Mouse (Mus musculus) urinary bladder, adult 2 months (tissue): ENCODE measurements around the gene Phf19. TPM values are rescaled to one million over a fixed set of nuclear protein-coding genes. Genes with fewer than 3 reads are reported as not detected.
A peak's percentile ranks its signal among the peaks of the same experiment; 100 is the strongest.

Experiments
- DNase-seq: peaks from one replicate; pipeline ENCODE4 v3.0.0; 2022; ENCODE audit warnings: low spot score
- polyA plus RNA-seq: library from polyadenylated mRNA; depleted of rRNA; stranded (reverse); fragments of >200 nt; gene quantifications from 2 replicates; pipeline ENCODE4 v1.2.3, GENCODE M21; 2012

Phf19 gene
- polyA plus RNA-seq, 1 experiment, result 4.7 TPM

- no peak for DNase-seq
Measured at GRCm38 (mm10) chr2:34938269-34939208, 24.7 kb upstream of the Phf19 start.

GRCm38 (mm10) chr2:34937460-34937859 lies 23.6 kb upstream of the Phf19 start:
- no peak for DNase-seq

- no peak for DNase-seq
Measured at GRCm38 (mm10) chr2:34927320-34927719, 13.5 kb upstream of the Phf19 start.

GRCm38 (mm10) chr2:34922729-34923128 lies 8.9 kb upstream of the Phf19 start:
- no peak for DNase-seq

- no peak for DNase-seq
Measured at GRCm38 (mm10) chr2:34920144-34920543, 6.3 kb upstream of the Phf19 start.

GRCm38 (mm10) chr2:34915103-34915502 lies 1.3 kb upstream of the Phf19 start:
- no peak for DNase-seq

GRCm38 (mm10) chr2:34914823-34915082 lies 927 bp upstream of the Phf19 start:
- DNase-seq, result no peak

- DNase-seq, result no peak
Measured at GRCm38 (mm10) chr2:34914069-34914822, 420 bp upstream of the Phf19 start.

GRCm38 (mm10) chr2:34912613-34913012 lies 1.2 kb downstream of the Phf19 start:
- DNase-seq, result no peak

- no peak for DNase-seq
Measured at GRCm38 (mm10) chr2:34911871-34912270, 2.0 kb downstream of the Phf19 start.

GRCm38 (mm10) chr2:34909719-34910118 lies 4.1 kb downstream of the Phf19 start:
- no peak for DNase-seq

GRCm38 (mm10) chr2:34906861-34907604 lies 6.8 kb downstream of the Phf19 start:
- DNase-seq, result no peak

- DNase-seq, result no peak
Measured at GRCm38 (mm10) chr2:34906426-34906825, 7.4 kb downstream of the Phf19 start.

- peak; percentile 86 for DNase-seq
Measured at GRCm38 (mm10) chr2:34904849-34905542, 8.8 kb downstream of the Phf19 start.

- no peak for DNase-seq
Measured at GRCm38 (mm10) chr2:34903652-34904405, 10.0 kb downstream of the Phf19 start.

- DNase-seq, result no peak
Measured at GRCm38 (mm10) chr2:34903191-34903590, 10.6 kb downstream of the Phf19 start.

GRCm38 (mm10) chr2:34902731-34903130 lies 11.1 kb downstream of the Phf19 start:
- DNase-seq, result no peak

GRCm38 (mm10) chr2:34901726-34902125 lies 12.1 kb downstream of the Phf19 start:
- DNase-seq, result no peak

GRCm38 (mm10) chr2:34900412-34900811 lies 13.4 kb downstream of the Phf19 start:
- no peak for DNase-seq

GRCm38 (mm10) chr2:34899682-34900081 lies 14.1 kb downstream of the Phf19 start:
- DNase-seq, result no peak

GRCm38 (mm10) chr2:34897820-34898219 lies 16.0 kb downstream of the Phf19 start:
- DNase-seq, result no peak
